Mouse (Mus musculus) midbrain, embryonic 14.5 days (tissue): Measurements from ENCODE around the gene Aqp12. TPM values are rescaled to one million over a fixed set of nuclear protein-coding genes. Genes with fewer than 3 reads are reported as not detected.
"Not testable (repeated sequence)": the region's sequence is repeated elsewhere in the genome, so short reads cannot be mapped to it uniquely, and the experiment has no call there.

Source experiments
- ATAC-seq: fragments of 200-750 bp; cut with Nextera tagmentation; 2 replicates; pipeline ENCODE4 v1.8.0; 2017; ENCODE audit warnings: moderate number of reproducible peaks, moderate library complexity; ENCODE audit not compliant: low FRiP score, low TSS enrichment
- DNase-seq: peaks from one replicate; pipeline ENCODE4 v3.0.0-alpha.2; 2015
- H3K27ac ChIP-seq: fragments of 300-500 bp; sonication (generic); replicated peaks from 2 replicates; pipeline ENCODE4 v1.5.1; 2014; ENCODE audit warnings: mild to moderate bottlenecking, low read depth, low read length, moderate library complexity
- H3K27me3 ChIP-seq: fragments of 300-500 bp; sonication (generic); 2 replicates; pipeline ENCODE4 v1.6.1; 2014; ENCODE audit warnings: low read length, control low read depth, mixed read lengths; ENCODE audit not compliant: control insufficient read depth, insufficient read depth
- H3K36me3 ChIP-seq: fragments of 300-500 bp; sonication (generic); 2 replicates; pipeline ENCODE4 v1.6.1; 2014; ENCODE audit warnings: low read length, control low read depth; ENCODE audit not compliant: control insufficient read depth, insufficient read depth
- H3K4me1 ChIP-seq: fragments of 300-500 bp; sonication (generic); 2 replicates; pipeline ENCODE4 v1.6.1; 2014; ENCODE audit warnings: mild to moderate bottlenecking, antibody characterized with exemption, low read length, control low read depth; ENCODE audit not compliant: control insufficient read depth, insufficient read depth
- H3K4me2 ChIP-seq: fragments of 300-500 bp; sonication (generic); 2 replicates; pipeline ENCODE4 v1.6.1; 2014; ENCODE audit warnings: mild to moderate bottlenecking, low read length, moderate library complexity
- H3K4me3 ChIP-seq: fragments of 300-500 bp; sonication (generic); replicated peaks from 2 replicates; pipeline ENCODE4 v1.5.1; 2014; ENCODE audit warnings: low read depth, low read length
- H3K9ac ChIP-seq: fragments of 300-500 bp; sonication (generic); replicated peaks from 2 replicates; pipeline ENCODE4 v1.6.1; 2014; ENCODE audit warnings: mild to moderate bottlenecking, low read length, moderate library complexity
- H3K9me3 ChIP-seq: fragments of 300-500 bp; sonication (generic); 2 replicates; pipeline ENCODE4 v1.6.1; 2016; ENCODE audit warnings: low read length, control low read depth, mixed read lengths; ENCODE audit not compliant: control insufficient read depth
- WGBS: fragments of 180-500 bp; shearing (Covaris S2); extraction: QIAGEN DNeasy Blood & Tissue Kit; methylation state at CpG from one replicate; pipeline ENCODE4 v1.1.7; 2014; 5-methylcytosine and 5-hydroxymethylcytosine counted together
- polyA plus RNA-seq: library from polyadenylated mRNA; unstranded; fragments of >200 nt; fragmentation: Nextera tagmentation; extraction: Ambion mirVana; gene quantifications from 2 replicates; pipeline ENCODE4 v1.2.1, GENCODE M21; 2014

Aqp12 gene
- polyA plus RNA-seq: not detected in 2 replicates

- Histone ChIP-seq H3K9me3 (no peaks in the 10 kb centered on the region), H3K9ac (no peak within 1 kb of the TSS), H3K36me3 (no peaks in the 10 kb centered on the region), H3K27me3 (no peaks in the 10 kb centered on the region), H3K4me1 (no peaks in the 10 kb centered on the region), H3K4me2 (no peak within 1 kb of the TSS), H3K27ac (no peak within 1 kb of the TSS), H3K4me3 (no peak within 1 kb of the TSS)
- no peak for ATAC-seq
- no peak for DNase-seq
- WGBS: 86% methylated on average over 7 of the region's 7 CpGs
These were observed at the start of gene Aqp12 for GRCm38 (mm10) chr1:93006061-93006460. Aqp12 (plus strand) TSS chr1:93006334.

GRCm38 (mm10) chr1:92956571-92957335 is 49.4 kb upstream of the Aqp12 start:
- DNase-seq, H3K4me1 ChIP-seq: not testable (repeated sequence)
- WGBS: 7% methylated on average over 11 of the region's 11 CpGs

GRCm38 (mm10) chr1:92958999-92959398 is 47.1 kb upstream of the Aqp12 start:
- no peaks in the 10 kb centered on the region for H3K27me3 ChIP-seq
- no peaks in the 10 kb centered on the region for H3K36me3 ChIP-seq
- no peak overlapping the region for H3K4me2 ChIP-seq
- ATAC-seq (no peak), DNase-seq (no peak)
- H3K27ac ChIP-seq: no peak overlapping the region
- no peak overlapping the region for H3K9ac ChIP-seq
- H3K4me1 ChIP-seq: no peaks in the 10 kb centered on the region
- no peaks in the 10 kb centered on the region for H3K9me3 ChIP-seq
- H3K4me3 ChIP-seq: no peak overlapping the region
- 91% methylated on average over 1 of the region's 1 CpGs for WGBS

More at GRCm38 (mm10) chr1:92956571-92957335, 49.4 kb upstream of the Aqp12 start:
- not testable (repeated sequence) for H3K36me3 ChIP-seq, H3K27me3 ChIP-seq, H3K9me3 ChIP-seq, H3K9ac ChIP-seq, H3K27ac ChIP-seq, ATAC-seq, H3K4me3 ChIP-seq
- H3K4me2 ChIP-seq: 0 out of 2 replicates have a peak overlapping the region, but pooled peaks have one; percentile 28

- H3K27me3 ChIP-seq, H3K27ac ChIP-seq, H3K4me3 ChIP-seq, H3K9me3 ChIP-seq, H3K36me3 ChIP-seq, ATAC-seq, H3K9ac ChIP-seq, H3K4me2 ChIP-seq, H3K4me1 ChIP-seq, DNase-seq: not testable (repeated sequence)
- WGBS: 85% methylated on average over 6 of the region's 6 CpGs
These were observed 35.3 kb upstream of the Aqp12 start for GRCm38 (mm10) chr1:92970791-92971190.

GRCm38 (mm10) chr1:92971879-92972795 is 34.0 kb upstream of the Aqp12 start:
- no peak for DNase-seq
- WGBS: 90% methylated on average over 7 of the region's 7 CpGs
- no peak for ATAC-seq
- Histone ChIP-seq H3K4me2 (no peak overlapping the region), H3K4me3 (no peak overlapping the region), H3K27me3 (no peaks in the 10 kb centered on the region), H3K9ac (no peak overlapping the region), H3K36me3 (no peaks in the 10 kb centered on the region), H3K27ac (no peak overlapping the region), H3K9me3 (no peaks in the 10 kb centered on the region), H3K4me1 (0 out of 2 replicates have a peak, but pooled peaks cover 2% of the 10 kb centered on the region)

GRCm38 (mm10) chr1:92972854-92973253 is 33.3 kb upstream of the Aqp12 start:
- no peaks in the 10 kb centered on the region for H3K27me3 ChIP-seq
- no peak overlapping the region for H3K4me3 ChIP-seq
- H3K4me2 ChIP-seq: no peak overlapping the region
- peak; percentile 48 for DNase-seq
- H3K9ac ChIP-seq: no peak overlapping the region
- ATAC-seq: no peak
- no peaks in the 10 kb centered on the region for H3K36me3 ChIP-seq
- WGBS: 72% methylated on average over 1 of the region's 1 CpGs
- H3K9me3 ChIP-seq: no peaks in the 10 kb centered on the region
- 0 out of 2 replicates have a peak, but pooled peaks cover 2% of the 10 kb centered on the region for H3K4me1 ChIP-seq
- H3K27ac ChIP-seq: no peak overlapping the region

- Histone ChIP-seq H3K4me3 (no peak overlapping the region), H3K9me3 (no peaks in the 10 kb centered on the region), H3K27ac (no peak overlapping the region), H3K9ac (no peak overlapping the region), H3K4me1 (0 out of 2 replicates have a peak, but pooled peaks cover 2% of the 10 kb centered on the region), H3K27me3 (no peaks in the 10 kb centered on the region), H3K4me2 (no peak overlapping the region), H3K36me3 (no peaks in the 10 kb centered on the region)
- WGBS: 65% methylated on average over 6 of the region's 6 CpGs
- no peak for ATAC-seq
- no peak for DNase-seq
These were observed 30.0 kb upstream of the Aqp12 start for GRCm38 (mm10) chr1:92976141-92976566.

GRCm38 (mm10) chr1:92978645-92979044 is 27.5 kb upstream of the Aqp12 start:
- no peak for ATAC-seq
- no peak for DNase-seq
- H3K27ac ChIP-seq: no peak overlapping the region
- H3K4me1 ChIP-seq: 0 out of 2 replicates have a peak, but pooled peaks cover 2% of the 10 kb centered on the region
- WGBS: 53% methylated on average over 7 of the region's 7 CpGs
- H3K9me3 ChIP-seq: no peaks in the 10 kb centered on the region
- no peak overlapping the region for H3K4me2 ChIP-seq
- H3K36me3 ChIP-seq: no peaks in the 10 kb centered on the region
- H3K9ac ChIP-seq: no peak overlapping the region
- no peak overlapping the region for H3K4me3 ChIP-seq
- no peaks in the 10 kb centered on the region for H3K27me3 ChIP-seq
